Mouse (Mus musculus): ENCODE measurements around the gene Csnka2ip. TPM values are rescaled to one million over a fixed set of nuclear protein-coding genes. Genes with fewer than 3 reads are reported as not detected.

The Csnka2ip gene
- polyA plus RNA-seq, 1 experiment from 2014 or later = not detected

GRCm38 (mm10) chr16:64585599-64586261 is 16.5 kb downstream of the Csnka2ip start:
- 93% methylated on average over 8 of the region's 8 CpGs for WGBS
- ATAC-seq (ENCODE audit: low read depth) = no peak
- no peaks in the 10 kb centered on the region for H3K9me3 ChIP-seq (ENCODE audit: control insufficient read depth, low read length)

DNA sequence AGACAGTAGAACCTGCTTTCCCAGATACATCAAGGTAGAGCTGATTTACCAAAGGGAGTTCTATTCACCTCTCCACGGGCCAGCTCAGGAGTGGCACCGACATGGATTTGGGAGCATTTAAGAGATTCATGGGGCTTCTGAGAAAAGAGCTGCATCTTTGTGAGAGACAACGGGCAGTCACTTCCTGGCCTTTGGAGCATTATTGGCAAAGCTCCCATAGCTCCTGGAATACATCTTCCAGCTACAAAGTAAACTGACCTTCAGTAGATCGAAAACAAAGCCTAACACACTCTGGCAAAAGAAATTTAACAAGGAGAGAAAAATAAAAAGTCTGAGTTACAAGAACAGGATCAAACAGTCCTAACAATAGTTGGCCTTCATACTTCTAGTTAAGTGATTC is 17.6 kb downstream of the Csnka2ip start:
- 82% methylated on average over 4 of the region's 4 CpGs for WGBS
- Histone ChIP-seq H3K27ac (ENCODE audit: low read depth, low read length) (no peak overlapping the region), H3K4me2 (ENCODE audit: low read depth, low read length) (no peak overlapping the region), H3K4me3 (ENCODE audit: low read depth, low read length) (no peak overlapping the region), H3K4me1 (ENCODE audit: control insufficient read depth, insufficient read depth, low read length) (no peaks in the 10 kb centered on the region), H3K27me3 (ENCODE audit: control insufficient read depth, insufficient read depth, low read length) (no peaks in the 10 kb centered on the region), H3K9me3 (ENCODE audit: control insufficient read depth, low read length) (no peaks in the 10 kb centered on the region), H3K9ac (replicated peaks; ENCODE audit: low read depth, low read length) (no peak overlapping the region), H3K36me3 (ENCODE audit: control insufficient read depth, insufficient read depth, low read length) (no peaks in the 10 kb centered on the region)
- no peak for ATAC-seq (ENCODE audit: low read depth)

More at GRCm38 (mm10) chr16:64585599-64586261, 16.5 kb downstream of the Csnka2ip start:
- Histone ChIP-seq H3K27me3 (ENCODE audit: control insufficient read depth, insufficient read depth, low read length) (no peaks in the 10 kb centered on the region), H3K27ac (ENCODE audit: low read depth, low read length) (no peak overlapping the region), H3K4me1 (ENCODE audit: control insufficient read depth, insufficient read depth, low read length) (no peaks in the 10 kb centered on the region), H3K9ac (replicated peaks; ENCODE audit: low read depth, low read length) (no peak overlapping the region), H3K36me3 (ENCODE audit: control insufficient read depth, insufficient read depth, low read length) (no peaks in the 10 kb centered on the region), H3K4me2 (ENCODE audit: low read depth, low read length) (no peak overlapping the region), H3K4me3 (ENCODE audit: low read depth, low read length) (no peak overlapping the region)

DNA sequence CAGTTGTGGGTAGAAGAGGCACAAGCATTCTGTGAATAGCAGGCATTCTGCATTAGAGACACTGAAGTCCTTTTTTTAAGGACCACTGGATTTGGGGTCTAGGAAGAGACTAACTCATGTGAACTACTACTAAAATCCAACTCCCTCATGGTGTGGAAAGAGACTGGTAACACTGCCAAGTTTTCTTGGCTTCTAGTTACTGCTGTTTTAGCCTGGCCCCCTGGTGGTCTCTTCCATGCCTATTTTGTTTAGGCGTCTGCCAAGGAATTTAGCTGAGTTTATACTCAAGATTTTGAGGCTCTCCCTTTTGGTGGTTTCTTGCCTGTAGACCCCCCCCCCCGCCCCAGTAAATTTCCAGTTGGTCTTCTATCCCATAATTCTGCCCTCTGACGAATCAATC is 18.8 kb downstream of the Csnka2ip start:
- Histone ChIP-seq H3K4me2 (ENCODE audit: low read depth, low read length) (no peak overlapping the region), H3K4me3 (ENCODE audit: low read depth, low read length) (no peak overlapping the region), H3K36me3 (ENCODE audit: control insufficient read depth, insufficient read depth, low read length) (no peaks in the 10 kb centered on the region), H3K4me1 (ENCODE audit: control insufficient read depth, insufficient read depth, low read length) (no peaks in the 10 kb centered on the region), H3K27ac (ENCODE audit: low read depth, low read length) (no peak overlapping the region), H3K9me3 (ENCODE audit: control insufficient read depth, low read length) (no peaks in the 10 kb centered on the region), H3K27me3 (ENCODE audit: control insufficient read depth, insufficient read depth, low read length) (no peaks in the 10 kb centered on the region), H3K9ac (replicated peaks; ENCODE audit: low read depth, low read length) (no peak overlapping the region)
- no peak for ATAC-seq (ENCODE audit: low read depth)
- WGBS = 72% methylated on average over 3 of the region's 3 CpGs

- no peak overlapping the region for H3K4me2 ChIP-seq (ENCODE audit: low read depth, low read length)
- H3K27me3 ChIP-seq (ENCODE audit: control insufficient read depth, insufficient read depth, low read length) = no peaks in the 10 kb centered on the region
- H3K9ac ChIP-seq (replicated peaks; ENCODE audit: low read depth, low read length) = no peak overlapping the region
- no peak overlapping the region for H3K27ac ChIP-seq (ENCODE audit: low read depth, low read length)
- WGBS = 92% methylated on average over 8 of the region's 8 CpGs
- H3K36me3 ChIP-seq (ENCODE audit: control insufficient read depth, insufficient read depth, low read length) = no peaks in the 10 kb centered on the region
- H3K9me3 ChIP-seq (ENCODE audit: control insufficient read depth, low read length) = no peaks in the 10 kb centered on the region
- H3K4me1 ChIP-seq (ENCODE audit: control insufficient read depth, insufficient read depth, low read length) = no peaks in the 10 kb centered on the region
- no peak overlapping the region for H3K4me3 ChIP-seq (ENCODE audit: low read depth, low read length)
- ATAC-seq (ENCODE audit: low read depth) = no peak
Measured at GRCm38 (mm10) chr16:64569496-64569895, 32.7 kb downstream of the Csnka2ip start.

DNA sequence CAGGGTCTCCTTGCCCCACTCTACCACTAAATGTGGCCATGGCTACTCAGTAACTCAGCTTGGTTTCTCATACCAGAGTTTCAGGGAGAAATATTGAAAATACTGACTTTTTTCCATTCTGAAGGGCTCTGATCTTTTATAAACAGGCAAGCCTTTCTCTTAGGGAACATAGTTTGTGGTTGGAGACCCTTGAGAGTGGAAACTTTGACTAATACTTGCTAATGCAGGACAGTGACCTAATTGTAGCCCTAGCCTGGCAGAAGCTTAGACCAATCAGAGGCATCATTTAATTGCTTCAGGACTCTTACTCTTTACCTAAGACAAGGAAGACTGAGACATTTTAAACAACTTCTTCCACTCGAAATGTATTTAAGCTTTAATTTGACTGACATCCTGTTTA is 39.1 kb downstream of the Csnka2ip start:
- no peak overlapping the region for H3K27ac ChIP-seq (ENCODE audit: low read depth, low read length)
- no peak for ATAC-seq (ENCODE audit: low read depth)
- 83% methylated on average over 1 of the region's 1 CpGs for WGBS
- no peak overlapping the region for H3K4me2 ChIP-seq (ENCODE audit: low read depth, low read length)
- H3K4me1 ChIP-seq (ENCODE audit: control insufficient read depth, insufficient read depth, low read length) = no peaks in the 10 kb centered on the region
- H3K4me3 ChIP-seq (ENCODE audit: low read depth, low read length) = no peak overlapping the region
- H3K9me3 ChIP-seq (ENCODE audit: control insufficient read depth, low read length) = no peaks in the 10 kb centered on the region
- H3K36me3 ChIP-seq (ENCODE audit: control insufficient read depth, insufficient read depth, low read length) = no peaks in the 10 kb centered on the region
- no peaks in the 10 kb centered on the region for H3K27me3 ChIP-seq (ENCODE audit: control insufficient read depth, insufficient read depth, low read length)
- no peak overlapping the region for H3K9ac ChIP-seq (replicated peaks; ENCODE audit: low read depth, low read length)

DNA sequence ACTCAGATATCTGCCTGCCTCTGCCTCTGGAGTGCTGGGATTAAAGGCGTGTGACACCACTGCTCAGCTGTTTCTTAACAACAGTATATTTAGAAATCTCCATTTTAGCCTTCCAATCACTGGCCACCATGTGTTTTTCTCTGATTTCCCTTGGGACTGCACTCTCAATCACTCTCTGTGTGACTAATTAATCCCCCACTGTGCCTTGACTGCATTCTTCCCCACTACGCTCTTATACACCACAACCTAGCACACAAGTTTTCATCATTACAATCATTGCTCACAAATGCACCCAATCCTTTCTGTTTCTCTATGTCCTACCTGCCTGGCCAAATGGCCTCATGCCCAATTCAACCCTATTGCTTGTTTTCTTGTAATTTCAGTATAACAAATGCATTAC is 43.7 kb downstream of the Csnka2ip start:
- Histone ChIP-seq H3K4me1 (ENCODE audit: control insufficient read depth, insufficient read depth, low read length) (no peaks in the 10 kb centered on the region), H3K9me3 (ENCODE audit: control insufficient read depth, low read length) (no peaks in the 10 kb centered on the region), H3K27ac (ENCODE audit: low read depth, low read length) (no peak overlapping the region), H3K4me2 (ENCODE audit: low read depth, low read length) (no peak overlapping the region), H3K27me3 (ENCODE audit: control insufficient read depth, insufficient read depth, low read length) (no peaks in the 10 kb centered on the region), H3K4me3 (ENCODE audit: low read depth, low read length) (no peak overlapping the region), H3K9ac (replicated peaks; ENCODE audit: low read depth, low read length) (no peak overlapping the region), H3K36me3 (ENCODE audit: control insufficient read depth, insufficient read depth, low read length) (no peaks in the 10 kb centered on the region)
- 35% methylated on average over 2 of the region's 2 CpGs for WGBS
- ATAC-seq (ENCODE audit: low read depth) = peak; percentile 51; the same call in 1 of the 2 replicates

DNA sequence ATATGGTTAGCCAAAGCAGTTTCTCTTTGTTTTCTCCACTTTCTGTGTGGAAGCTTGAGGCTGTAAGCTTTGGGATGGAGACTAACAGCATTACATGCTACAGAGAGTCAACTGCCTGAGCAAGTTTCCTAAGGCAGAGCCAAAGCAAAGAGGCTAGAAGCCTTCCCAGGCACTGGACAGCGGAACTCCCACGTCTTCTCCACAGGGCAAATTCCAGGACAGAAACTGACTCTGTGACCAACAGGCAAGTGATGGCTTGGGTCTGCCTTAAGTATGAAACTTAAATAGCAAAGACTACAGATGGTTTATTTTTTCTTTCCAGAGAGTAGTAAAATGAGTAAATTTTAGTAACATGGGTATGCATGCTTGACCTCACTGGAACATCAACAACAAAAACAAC is 75.3 kb downstream of the Csnka2ip start:
- Histone ChIP-seq H3K27ac (ENCODE audit: low read depth, low read length) (no peak overlapping the region), H3K4me3 (ENCODE audit: low read depth, low read length) (no peak overlapping the region), H3K9me3 (ENCODE audit: control insufficient read depth, low read length) (no peaks in the 10 kb centered on the region), H3K27me3 (ENCODE audit: control insufficient read depth, insufficient read depth, low read length) (no peaks in the 10 kb centered on the region), H3K4me1 (ENCODE audit: control insufficient read depth, insufficient read depth, low read length) (no peaks in the 10 kb centered on the region), H3K4me2 (ENCODE audit: low read depth, low read length) (no peak overlapping the region), H3K36me3 (ENCODE audit: control insufficient read depth, insufficient read depth, low read length) (no peaks in the 10 kb centered on the region), H3K9ac (replicated peaks; ENCODE audit: low read depth, low read length) (no peak overlapping the region)
- 88% methylated on average over 2 of the region's 2 CpGs for WGBS
- no peak for ATAC-seq (ENCODE audit: low read depth)

GRCm38 (mm10) chr16:64524051-64524645 is 78.1 kb downstream of the Csnka2ip start:
- WGBS = 28% methylated on average over 5 of the region's 5 CpGs

GRCm38 (mm10) chr16:64513423-64513822 is 88.8 kb downstream of the Csnka2ip start:
- Histone ChIP-seq H3K36me3 (ENCODE audit: control insufficient read depth, insufficient read depth, low read length) (no peaks in the 10 kb centered on the region), H3K4me1 (ENCODE audit: control insufficient read depth, insufficient read depth, low read length) (no peaks in the 10 kb centered on the region), H3K4me2 (ENCODE audit: low read depth, low read length) (no peak overlapping the region), H3K9me3 (ENCODE audit: control insufficient read depth, low read length) (no peaks in the 10 kb centered on the region), H3K27me3 (ENCODE audit: control insufficient read depth, insufficient read depth, low read length) (no peaks in the 10 kb centered on the region), H3K27ac (ENCODE audit: low read depth, low read length) (no peak overlapping the region), H3K9ac (replicated peaks; ENCODE audit: low read depth, low read length) (no peak overlapping the region), H3K4me3 (ENCODE audit: low read depth, low read length) (no peak overlapping the region)
- WGBS = 56% methylated on average over 2 of the region's 2 CpGs
- ATAC-seq (ENCODE audit: low read depth) = no peak

More at GRCm38 (mm10) chr16:64524051-64524645, 78.1 kb downstream of the Csnka2ip start:
- Histone ChIP-seq H3K36me3 (ENCODE audit: control insufficient read depth, insufficient read depth, low read length) (no peaks in the 10 kb centered on the region), H3K9me3 (ENCODE audit: control insufficient read depth, low read length) (no peaks in the 10 kb centered on the region), H3K9ac (replicated peaks; ENCODE audit: low read depth, low read length) (no peak overlapping the region), H3K4me2 (ENCODE audit: low read depth, low read length) (no peak overlapping the region), H3K4me3 (ENCODE audit: low read depth, low read length) (no peak overlapping the region), H3K4me1 (ENCODE audit: control insufficient read depth, insufficient read depth, low read length) (no peaks in the 10 kb centered on the region), H3K27ac (ENCODE audit: low read depth, low read length) (no peak overlapping the region), H3K27me3 (ENCODE audit: control insufficient read depth, insufficient read depth, low read length) (no peaks in the 10 kb centered on the region)
- peak; percentile 93 for ATAC-seq (ENCODE audit: low read depth)

Data from neural tube, embryonic 14.5 days (tissue).